Mouse (Mus musculus): ENCODE results near the gene Amigo1. TPM values are rescaled to one million over a fixed set of nuclear protein-coding genes. Genes with fewer than 3 reads are reported as not detected.

The Amigo1 gene
- total RNA-seq (2021) = 1 to 10 TPM; 7.1 to 8.1 TPM

GRCm38 (mm10) chr3:108186098-108187047, at the start of gene Amigo1:
Gene Amigo1 (plus strand): TSS chr3:108186335.
- peak; percentile 53 for DNase-seq

DNA sequence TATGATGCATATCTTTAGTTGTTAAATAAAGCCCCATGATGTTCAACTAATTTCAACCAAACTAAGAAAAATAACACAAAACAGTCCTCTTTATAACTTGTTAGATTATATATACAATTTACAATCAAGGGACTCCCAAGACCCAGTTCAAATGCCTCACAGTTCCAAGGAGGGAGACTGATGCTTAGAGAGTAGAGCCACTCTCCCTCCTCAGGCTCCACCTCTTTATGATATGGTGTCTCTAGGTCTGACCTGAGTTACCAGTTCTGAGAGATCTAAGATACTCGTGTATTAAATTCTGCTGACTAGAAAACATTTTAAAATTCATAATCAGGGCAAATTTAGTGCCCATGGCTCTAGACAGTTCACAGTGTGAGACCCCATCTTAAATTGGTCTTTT, 47.0 kb upstream of the Amigo1 start:
- no peak for DNase-seq

DNA sequence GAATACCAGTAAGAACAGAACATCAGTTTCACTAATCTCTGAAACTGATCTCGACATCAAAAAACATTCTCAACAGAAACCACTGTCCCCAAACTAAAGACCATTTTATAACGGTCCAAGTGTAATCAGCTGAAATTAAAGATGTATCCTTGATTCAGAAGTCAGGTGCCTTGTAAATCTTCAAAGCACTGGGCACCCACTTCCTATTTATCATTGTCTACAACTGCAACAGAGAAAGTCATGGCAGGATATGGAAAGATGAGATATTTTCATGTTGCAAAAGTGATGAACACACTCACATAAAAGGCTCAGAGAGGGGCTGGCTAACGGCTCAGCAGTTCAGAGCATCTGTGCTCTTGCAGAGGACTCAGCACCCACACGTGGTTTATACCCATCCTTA, 45.3 kb upstream of the Amigo1 start:
- DNase-seq = no peak

DNA sequence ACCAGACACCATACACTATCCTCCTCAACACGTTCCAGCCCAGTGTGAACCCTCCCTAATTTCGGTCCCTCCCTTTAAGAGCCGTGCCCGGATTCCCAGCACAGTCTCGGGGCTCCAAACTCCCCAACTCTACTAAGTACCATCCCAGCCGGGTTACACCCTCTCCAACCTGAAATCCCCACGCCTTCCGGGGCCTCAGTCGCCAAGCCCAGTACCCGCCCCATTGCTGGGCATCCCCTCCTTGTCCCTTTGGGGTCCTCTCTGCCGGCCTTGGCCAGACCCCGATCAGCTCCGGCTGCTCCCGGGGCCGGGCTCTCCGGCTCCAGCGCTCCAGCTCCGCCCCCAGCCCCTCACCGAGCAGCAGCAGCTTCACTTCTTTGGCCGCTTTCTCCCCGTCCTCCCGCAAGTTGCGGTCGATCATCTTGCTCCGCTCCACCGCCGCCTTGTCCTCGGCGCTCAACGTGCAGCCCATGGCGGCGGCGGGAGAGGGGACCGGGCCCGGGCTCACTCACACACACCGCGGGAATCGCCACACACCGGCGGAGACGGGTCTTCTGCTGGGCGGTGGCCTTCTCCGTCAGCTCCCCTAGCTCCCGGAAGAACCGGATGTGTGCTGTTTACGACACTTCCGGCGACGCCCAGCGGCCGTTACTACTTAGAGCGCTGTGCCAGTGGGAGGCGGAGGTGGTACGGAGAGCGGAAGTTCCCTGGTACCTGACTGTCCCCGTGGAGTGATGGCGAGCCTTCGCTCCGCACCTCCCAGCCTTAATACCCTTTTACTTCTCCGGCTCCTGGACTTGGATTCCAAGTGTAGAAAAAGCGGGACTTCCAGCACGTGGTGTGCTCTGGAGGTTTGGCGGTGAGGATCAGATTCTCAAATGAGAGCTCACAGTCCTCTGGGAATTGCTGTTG, 40.3 kb upstream of the Amigo1 start, which contains the start of gene Gnai3:
Gnai3 (minus strand) TSS at position 613 of the 912 bp plus-strand sequence.
- DNase-seq = peak; percentile 91

- DNase-seq = no peak
Measured at GRCm38 (mm10) chr3:108146671-108147070, 39.5 kb upstream of the Amigo1 start.

GRCm38 (mm10) chr3:108147386-108148235, 38.5 kb upstream of the Amigo1 start:
- DNase-seq = peak; percentile 95

GRCm38 (mm10) chr3:108152290-108152689, 33.8 kb upstream of the Amigo1 start:
- DNase-seq = no peak

GRCm38 (mm10) chr3:108154656-108155055, 31.5 kb upstream of the Amigo1 start, which contains the start of gene Gpr61:
Gene Gpr61 (minus strand): TSS chr3:108154882.
- no peak for DNase-seq

- DNase-seq = no peak
Measured at GRCm38 (mm10) chr3:108158383-108159037, 27.6 kb upstream of the Amigo1 start.

GRCm38 (mm10) chr3:108164091-108164490, 22.0 kb upstream of the Amigo1 start:
- no peak for DNase-seq

- peak; percentile 87 for DNase-seq
Measured at GRCm38 (mm10) chr3:108164807-108165206, 21.3 kb upstream of the Amigo1 start.

- no peak for DNase-seq
Measured at GRCm38 (mm10) chr3:108165532-108166315, 20.4 kb upstream of the Amigo1 start.

- DNase-seq = peak; percentile 60
Measured at GRCm38 (mm10) chr3:108166486-108167211, 19.5 kb upstream of the Amigo1 start.

- DNase-seq = no peak
Measured at GRCm38 (mm10) chr3:108167499-108167898, 18.6 kb upstream of the Amigo1 start.

GRCm38 (mm10) chr3:108169199-108169598, 16.9 kb upstream of the Amigo1 start:
- no peak for DNase-seq

DNA sequence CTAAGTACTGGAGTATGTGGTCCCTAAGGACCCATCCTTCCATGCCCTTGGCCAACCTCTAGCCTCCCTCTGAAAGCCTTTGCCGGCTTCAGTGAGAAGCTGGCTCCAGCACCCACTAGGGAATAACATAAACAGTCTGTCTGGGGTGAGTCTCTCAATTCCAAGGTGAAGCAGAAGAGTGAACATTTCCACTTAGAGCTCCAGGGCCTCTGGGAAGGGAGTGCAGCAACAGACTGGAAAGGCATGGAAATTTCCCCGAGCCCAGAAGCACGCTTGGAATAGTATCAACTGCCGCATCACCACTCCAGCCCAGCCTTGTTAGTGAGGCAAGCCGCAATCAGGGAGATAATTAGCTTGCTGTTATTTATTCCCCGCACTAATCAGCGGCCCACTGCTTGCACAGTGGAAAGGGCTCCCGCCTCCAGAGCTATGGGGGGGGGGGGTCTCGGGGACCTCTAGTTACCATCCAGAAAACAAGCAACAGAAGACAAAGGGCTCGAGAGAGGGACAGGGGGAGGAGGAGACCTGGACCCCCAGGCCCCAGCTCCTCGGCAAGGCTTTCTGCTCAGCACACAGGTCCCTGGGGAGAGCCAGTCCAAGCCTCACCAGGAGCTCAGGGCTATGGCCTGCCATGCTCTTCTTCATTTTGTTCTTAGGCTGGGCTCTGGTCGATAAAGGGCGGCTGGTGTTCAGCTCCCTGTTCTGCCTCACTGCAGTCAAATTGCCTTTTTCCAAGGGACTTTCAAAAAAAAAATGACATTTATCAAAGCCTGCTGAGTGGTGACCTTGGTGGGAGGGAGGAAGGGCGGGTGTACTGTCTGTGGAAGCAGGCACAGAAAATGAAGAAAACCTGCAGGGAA, 11.2 kb upstream of the Amigo1 start:
- DNase-seq = peak; percentile 50

- DNase-seq = no peak
Measured at GRCm38 (mm10) chr3:108178756-108179715, 7.1 kb upstream of the Amigo1 start.

DNA sequence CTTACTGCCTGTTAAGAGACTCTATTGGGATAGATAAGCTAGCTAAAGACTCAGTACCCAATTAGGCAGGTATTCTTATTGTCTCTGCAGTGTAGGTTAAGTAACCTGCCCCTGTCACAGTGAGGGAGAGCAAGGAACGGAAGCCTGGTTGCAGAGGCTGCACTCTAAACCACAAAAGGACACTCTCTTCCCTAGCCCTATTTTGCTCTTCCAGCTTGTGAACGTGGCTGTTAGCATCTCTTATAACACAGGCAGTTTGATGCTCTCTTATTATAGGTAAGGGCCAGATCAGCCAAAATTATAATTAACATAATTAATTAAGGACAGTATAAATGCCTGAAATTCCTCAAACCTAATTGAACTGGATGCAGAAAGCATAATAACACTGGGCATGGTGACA, 5.6 kb upstream of the Amigo1 start:
- DNase-seq = no peak
